Mouse (Mus musculus) myocyte (in vitro differentiated cells): ENCODE results near the gene Aip.

Source experiments
- MAX ChIP-seq: IDR thresholded peaks from one replicate; pipeline ENCODE4 v1.6.1; 2011; ENCODE audit warnings: low read depth, mild to moderate bottlenecking, control low read depth
- MYOG ChIP-seq, 3 experiments: IDR thresholded peaks; one replicate each; pipeline ENCODE4 v1.6.1; 2011; ENCODE audit warnings: control low read depth in 2 of 3, low read depth in 2 of 3, mild to moderate bottlenecking in 2 of 3; ENCODE audit not compliant: insufficient read length in 2 of 3, control insufficient read depth in 1 of 3, insufficient read depth in 1 of 3

DNA sequence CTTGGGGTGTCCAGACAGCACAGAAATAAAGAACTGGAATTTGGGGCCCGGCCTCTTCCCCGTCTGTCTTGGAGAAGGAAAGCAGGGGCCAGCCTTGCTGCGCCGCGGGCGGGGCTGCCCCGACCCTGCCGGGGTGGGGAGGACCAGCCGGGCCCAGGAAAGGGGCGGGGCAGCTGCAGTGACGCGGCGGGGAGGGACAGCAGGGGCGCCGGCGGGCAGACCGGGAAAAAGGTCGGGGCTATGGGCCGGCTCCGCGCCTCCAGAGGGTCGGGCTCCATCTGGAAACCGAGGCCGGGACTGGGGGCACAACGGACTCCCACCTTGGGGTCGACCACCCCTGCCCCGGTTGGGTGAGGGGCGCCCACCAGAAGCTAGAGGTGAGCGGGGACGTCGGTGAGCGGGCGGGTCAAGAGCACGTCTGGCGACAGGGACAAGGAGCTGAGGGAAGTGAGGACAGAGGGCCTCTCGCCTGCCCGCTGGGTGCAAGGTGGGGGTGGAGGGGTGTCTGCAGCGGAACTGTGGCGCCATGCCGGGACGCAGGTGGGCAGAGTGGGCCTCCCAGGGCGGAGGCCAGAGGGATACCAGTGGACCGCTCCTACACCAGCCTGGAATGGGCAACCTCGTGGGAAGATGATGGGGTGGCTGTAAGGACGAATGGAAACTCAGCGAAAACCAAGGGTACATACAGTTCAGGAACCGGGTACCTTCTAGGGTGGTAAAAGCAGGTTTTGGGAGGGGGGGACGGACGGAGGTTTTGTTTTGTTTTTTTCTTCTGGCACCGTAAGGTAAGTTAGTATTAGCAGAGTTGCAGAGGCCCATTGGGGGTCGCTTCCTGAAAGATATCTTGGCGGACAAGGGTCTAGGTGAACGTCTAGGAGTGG lies 25.6 kb downstream of the Aip start, which contains the start of gene Pitpnm1:
- no peak for TF ChIP-seq MYOG (IDR thresholded peaks at IDR 0.05; ENCODE audit: control insufficient read depth in 1 of 3, insufficient read depth in 1 of 3, insufficient read length in 2 of 3, low read depth in 2 of 3)
- no peak for TF ChIP-seq MAX
